Mouse (Mus musculus) neural tube, embryonic 14.5 days (tissue): ENCODE data around the gene Asic2. TPM values are rescaled to one million over a fixed set of nuclear protein-coding genes. Genes with fewer than 3 reads are reported as not detected.

Source experiments
- ATAC-seq: fragments of 200-750 bp; cut with Nextera tagmentation; 2 replicates; pipeline ENCODE4 v1.8.0; 2017; ENCODE audit warnings: low read depth, mild to moderate bottlenecking, moderate TSS enrichment, moderate library complexity
- H3K27ac ChIP-seq: fragments of 300-500 bp; sonication (generic); 2 replicates; pipeline ENCODE4 v1.5.1; 2014; ENCODE audit warnings: low read depth, mild to moderate bottlenecking, control low read depth, low read length, moderate library complexity, mixed read lengths
- H3K27me3 ChIP-seq: fragments of 300-500 bp; sonication (generic); 2 replicates; pipeline ENCODE4 v1.6.1; 2014; ENCODE audit warnings: low read length; ENCODE audit not compliant: control insufficient read depth, insufficient read depth
- H3K36me3 ChIP-seq: fragments of 300-500 bp; sonication (generic); 2 replicates; pipeline ENCODE4 v1.6.1; 2014; ENCODE audit warnings: low read length, mixed read lengths; ENCODE audit not compliant: control insufficient read depth, insufficient read depth
- H3K4me1 ChIP-seq: fragments of 300-500 bp; sonication (generic); 2 replicates; pipeline ENCODE4 v1.6.1; 2014; ENCODE audit warnings: low read length; ENCODE audit not compliant: control insufficient read depth, insufficient read depth
- H3K4me2 ChIP-seq: fragments of 300-500 bp; sonication (generic); 2 replicates; pipeline ENCODE4 v1.6.1; 2014; ENCODE audit warnings: mild to moderate bottlenecking, low read depth, low read length, control low read depth
- H3K4me3 ChIP-seq: fragments of 300-500 bp; sonication (generic); 2 replicates; pipeline ENCODE4 v1.5.1; 2014; ENCODE audit warnings: low read depth, low read length, control low read depth, mixed read lengths
- H3K9ac ChIP-seq: fragments of 300-500 bp; sonication (generic); replicated peaks from 2 replicates; pipeline ENCODE4 v1.6.1; 2014; ENCODE audit warnings: low read depth, mild to moderate bottlenecking, control low read depth, low read length, mixed read lengths
- H3K9me3 ChIP-seq: fragments of 300-500 bp; sonication (generic); 2 replicates; pipeline ENCODE4 v1.6.1; 2016; ENCODE audit warnings: low read length; ENCODE audit not compliant: control insufficient read depth
- WGBS: fragments of 180-500 bp; shearing (Covaris S2); extraction: QIAGEN DNeasy Blood & Tissue Kit; methylation state at CpG from one replicate; pipeline ENCODE4 v1.1.7; 2014; 5-methylcytosine and 5-hydroxymethylcytosine counted together
- polyA plus RNA-seq: library from polyadenylated mRNA; unstranded; fragments of >200 nt; fragmentation: Nextera tagmentation; extraction: Ambion mirVana; gene quantifications from 2 replicates; pipeline ENCODE4 v1.2.1, GENCODE M21; 2014

The Asic2 gene
- polyA plus RNA-seq, 1 experiment from 2014 or later, result 16.2 TPM

GRCm38 (mm10) chr11:81005831-81006230, 962.4 kb downstream of the Asic2 start:
- Histone ChIP-seq H3K4me1 (peaks cover 4% of the 10 kb centered on the region; the same call in 1 of the 2 replicates), H3K27ac (no peak overlapping the region), H3K36me3 (no peaks in the 10 kb centered on the region), H3K27me3 (no peaks in the 10 kb centered on the region), H3K4me3 (no peak overlapping the region), H3K4me2 (no peak overlapping the region), H3K9me3 (no peaks in the 10 kb centered on the region), H3K9ac (no peak overlapping the region)
- no peak for ATAC-seq
- 82% methylated on average over 2 of the region's 2 CpGs for WGBS

- no peak overlapping the region for H3K4me2 ChIP-seq
- H3K27me3 ChIP-seq, result no peaks in the 10 kb centered on the region
- no peaks in the 10 kb centered on the region for H3K9me3 ChIP-seq
- no peaks in the 10 kb centered on the region for H3K36me3 ChIP-seq
- H3K9ac ChIP-seq, result no peak overlapping the region
- no peak for ATAC-seq
- 0 out of 2 replicates have a peak overlapping the region, but pooled peaks have one; percentile 18 for H3K27ac ChIP-seq
- H3K4me3 ChIP-seq, result no peak overlapping the region
- 33% methylated on average over 10 of the region's 10 CpGs for WGBS
- H3K4me1 ChIP-seq, result peaks cover 4% of the 10 kb centered on the region; the same call in 1 of the 2 replicates
Measured at GRCm38 (mm10) chr11:81002769-81003430, 965.4 kb downstream of the Asic2 start.

- Histone ChIP-seq H3K27ac (peak overlapping the region; percentile 28; the same call in 1 of the 2 replicates), H3K27me3 (no peaks in the 10 kb centered on the region), H3K4me1 (0 out of 2 replicates have a peak, but pooled peaks cover 3% of the 10 kb centered on the region), H3K4me2 (no peak overlapping the region), H3K4me3 (no peak overlapping the region), H3K36me3 (no peaks in the 10 kb centered on the region), H3K9me3 (no peaks in the 10 kb centered on the region), H3K9ac (no peak overlapping the region)
- WGBS, result 81% methylated on average over 5 of the region's 5 CpGs
- no peak for ATAC-seq
Measured at GRCm38 (mm10) chr11:80995621-80996020, 972.6 kb downstream of the Asic2 start.

- Histone ChIP-seq H3K27me3 (no peaks in the 10 kb centered on the region), H3K27ac (no peak overlapping the region), H3K4me3 (no peak overlapping the region), H3K36me3 (no peaks in the 10 kb centered on the region), H3K4me1 (no peaks in the 10 kb centered on the region), H3K9ac (no peak overlapping the region), H3K4me2 (no peak overlapping the region), H3K9me3 (no peaks in the 10 kb centered on the region)
- 55% methylated on average over 4 of the region's 5 CpGs for WGBS
- ATAC-seq, result no peak
Measured at GRCm38 (mm10) chr11:80983530-80983929, 984.7 kb downstream of the Asic2 start.

GRCm38 (mm10) chr11:80976239-80976855, 991.9 kb downstream of the Asic2 start:
- no peak for ATAC-seq
- Histone ChIP-seq H3K9me3 (no peaks in the 10 kb centered on the region), H3K4me1 (no peaks in the 10 kb centered on the region), H3K27me3 (no peaks in the 10 kb centered on the region), H3K9ac (no peak overlapping the region), H3K4me3 (no peak overlapping the region), H3K27ac (no peak overlapping the region), H3K4me2 (no peak overlapping the region), H3K36me3 (no peaks in the 10 kb centered on the region)
- WGBS, result 79% methylated on average over 9 of the region's 9 CpGs

- ATAC-seq, result no peak
- no peaks in the 10 kb centered on the region for H3K4me1 ChIP-seq
- no peaks in the 10 kb centered on the region for H3K36me3 ChIP-seq
- no peak overlapping the region for H3K9ac ChIP-seq
- WGBS, result 83% methylated on average over 5 of the region's 5 CpGs
- no peaks in the 10 kb centered on the region for H3K27me3 ChIP-seq
- H3K9me3 ChIP-seq, result no peaks in the 10 kb centered on the region
- no peak overlapping the region for H3K27ac ChIP-seq
- H3K4me3 ChIP-seq, result no peak overlapping the region
- no peak overlapping the region for H3K4me2 ChIP-seq
Measured at GRCm38 (mm10) chr11:80974616-80975015, 993.6 kb downstream of the Asic2 start.

- no peaks in the 10 kb centered on the region for H3K9me3 ChIP-seq
- H3K36me3 ChIP-seq, result no peaks in the 10 kb centered on the region
- no peak overlapping the region for H3K9ac ChIP-seq
- WGBS, result 79% methylated on average over 6 of the region's 6 CpGs
- no peak overlapping the region for H3K4me3 ChIP-seq
- H3K27me3 ChIP-seq, result no peaks in the 10 kb centered on the region
- no peaks in the 10 kb centered on the region for H3K4me1 ChIP-seq
- ATAC-seq, result no peak
- H3K27ac ChIP-seq, result no peak overlapping the region
- no peak overlapping the region for H3K4me2 ChIP-seq
Measured at GRCm38 (mm10) chr11:80973976-80974375, 994.3 kb downstream of the Asic2 start.

GRCm38 (mm10) chr11:80973273-80973672, 995.0 kb downstream of the Asic2 start:
- no peaks in the 10 kb centered on the region for H3K27me3 ChIP-seq
- no peaks in the 10 kb centered on the region for H3K4me1 ChIP-seq
- H3K4me3 ChIP-seq, result no peak overlapping the region
- 96% methylated on average over 8 of the region's 8 CpGs for WGBS
- no peaks in the 10 kb centered on the region for H3K9me3 ChIP-seq
- H3K4me2 ChIP-seq, result no peak overlapping the region
- H3K9ac ChIP-seq, result no peak overlapping the region
- no peak overlapping the region for H3K27ac ChIP-seq
- ATAC-seq, result no peak
- H3K36me3 ChIP-seq, result no peaks in the 10 kb centered on the region

- Histone ChIP-seq H3K27me3 (no peaks in the 10 kb centered on the region), H3K4me1 (no peaks in the 10 kb centered on the region), H3K4me3 (no peak overlapping the region), H3K9me3 (no peaks in the 10 kb centered on the region), H3K27ac (no peak overlapping the region), H3K9ac (no peak overlapping the region), H3K4me2 (no peak overlapping the region), H3K36me3 (no peaks in the 10 kb centered on the region)
- WGBS, result 62% methylated on average over 5 of the region's 5 CpGs
- ATAC-seq, result no peak
Measured at GRCm38 (mm10) chr11:80967544-80967943, 1000.7 kb downstream of the Asic2 start.
